Mouse (Mus musculus) liver, embryonic 14.5 days (tissue): ENCODE measurements around the gene Zfp473. TPM values are rescaled to one million over a fixed set of nuclear protein-coding genes. Genes with fewer than 3 reads are reported as not detected.
A peak's percentile ranks its signal among the peaks of the same experiment; 100 is the strongest.
"Not testable (repeated sequence)": the region's sequence is repeated elsewhere in the genome, so short reads cannot be mapped to it uniquely, and the experiment has no call there.

Source experiments
- ATAC-seq: fragments of 200-750 bp; cut with Nextera tagmentation; 2 replicates; pipeline ENCODE4 v1.8.0; 2017; ENCODE audit warnings: moderate number of reproducible peaks, mild to moderate bottlenecking, moderate library complexity; ENCODE audit not compliant: insufficient read depth
- DNase-seq, 3 experiments: peaks; one replicate each; pipeline ENCODE4 v3.0.0-alpha.2; 2012 to 2013; ENCODE audit warnings: low read depth in 3 of 3, low spot score in 3 of 3
- H3K27ac ChIP-seq: fragments of 300-500 bp; sonication (generic); 2 replicates; pipeline ENCODE4 v1.5.1; 2014; ENCODE audit warnings: moderate library complexity, mild to moderate bottlenecking, control low read depth, inconsistent platforms
- H3K27me3 ChIP-seq: fragments of 300-500 bp; sonication (generic); 2 replicates; pipeline ENCODE4 v1.6.1; 2014; ENCODE audit warnings: mild to moderate bottlenecking, low read length, moderate library complexity; ENCODE audit not compliant: control insufficient read depth, insufficient read depth
- H3K36me3 ChIP-seq: fragments of 300-500 bp; sonication (generic); replicated peaks from 2 replicates; pipeline ENCODE4 v1.6.1; 2014; ENCODE audit warnings: low read depth; ENCODE audit not compliant: control insufficient read depth, insufficient read depth
- H3K4me1 ChIP-seq, 2 experiments: fragments of 200-500 bp in 1 of 2; fragments of 300-500 bp in 1 of 2; sonication (generic) in 1 of 2; replicated peaks; 2 replicates each; pipeline ENCODE4 v1.6.1; 2012 to 2014; ENCODE audit warnings: antibody characterized with exemption in 1 of 2, inconsistent platforms in 1 of 2, low read length in 1 of 2; ENCODE audit not compliant: control insufficient read depth in 2 of 2, insufficient read depth in 2 of 2
- H3K4me2 ChIP-seq: fragments of 300-500 bp; sonication (generic); 2 replicates; pipeline ENCODE4 v1.6.1; 2014; ENCODE audit warnings: low read depth, mild to moderate bottlenecking, control low read depth, moderate library complexity
- H3K4me3 ChIP-seq, 2 experiments: fragments of 200-500 bp in 1 of 2; fragments of 300-500 bp in 1 of 2; sonication (generic) in 1 of 2; 2 replicates each; pipeline ENCODE4 v1.5.1; 2012 to 2014; ENCODE audit warnings: low read depth in 2 of 2, low read length in 2 of 2, mild to moderate bottlenecking in 2 of 2, control low read depth in 1 of 2, inconsistent platforms in 1 of 2, moderate library complexity in 1 of 2; ENCODE audit not compliant: insufficient read depth in 1 of 2
- H3K9ac ChIP-seq: fragments of 300-500 bp; sonication (generic); replicated peaks from 2 replicates; pipeline ENCODE4 v1.6.1; 2014; ENCODE audit warnings: mild to moderate bottlenecking, control low read depth, moderate library complexity
- H3K9me3 ChIP-seq: fragments of 300-500 bp; sonication (generic); 2 replicates; pipeline ENCODE4 v1.6.1; 2016; ENCODE audit warnings: low read length, mixed read lengths; ENCODE audit not compliant: control insufficient read depth
- CTCF ChIP-seq: IDR thresholded peaks from 2 replicates; pipeline ENCODE4 v1.5.1; 2016; ENCODE audit warnings: antibody characterized with exemption, low read depth, control low read depth
- EP300 ChIP-seq: IDR thresholded peaks from 2 replicates; pipeline ENCODE4 v1.6.1; 2016; ENCODE audit warnings: antibody characterized with exemption, low read depth
- WGBS: fragments of 180-500 bp; shearing (Covaris S2); extraction: QIAGEN DNeasy Blood & Tissue Kit; methylation state at CpG from one replicate; pipeline ENCODE4 v1.1.7; 2014; ENCODE audit not compliant: insufficient replicate concordance; 5-methylcytosine and 5-hydroxymethylcytosine counted together
- polyA plus RNA-seq, 2 experiments: library from polyadenylated mRNA; depleted of rRNA in 1 of 2; stranded (reverse) in 1 of 2; unstranded in 1 of 2; fragments of >200 nt; fragmentation: Nextera tagmentation in 1 of 2; extraction: Ambion mirVana in 1 of 2; gene quantifications; 2 replicates each; pipeline versions ENCODE4 v1.2.1 to v1.2.3; 2012 to 2014

Gene Zfp473
- 0.79 and 0.96 TPM in 2 replicates for polyA plus RNA-seq (2012; rRNA removed)
- 0.81 and 1.1 TPM in 2 replicates for polyA plus RNA-seq (2014; fragmentation: Nextera tagmentation; extraction: Ambion mirVana)

GRCm38 (mm10) chr7:44750950-44751349, at the start of gene Zfp473:
TSS of gene Zfp473 (minus strand) at chr7:44751050.
- not testable (repeated sequence) for ATAC-seq, H3K4me3 ChIP-seq, H3K27ac ChIP-seq, H3K9me3 ChIP-seq, H3K9ac ChIP-seq, H3K27me3 ChIP-seq, DNase-seq
- H3K4me1 ChIP-seq: peaks cover 9 to 18% of the 10 kb centered on the region in 2 experiments
- peaks cover 18% of the 10 kb centered on the region for H3K36me3 ChIP-seq
- WGBS: 80% methylated on average over 1 of the region's 1 CpGs
- H3K4me2 ChIP-seq: peak within 1 kb of the TSS; percentile 94

GRCm38 (mm10) chr7:44792781-44793180, 41.9 kb upstream of the Zfp473 start:
- TF ChIP-seq CTCF (no peak), EP300 (no peak)
- H3K4me3 ChIP-seq: no peak overlapping the region
- ATAC-seq: no peak
- H3K27me3 ChIP-seq: no peaks in the 10 kb centered on the region; the same call in 1 of the 2 replicates
- WGBS: 61% methylated on average over 6 of the region's 6 CpGs
- H3K9ac ChIP-seq: no peak overlapping the region
- H3K4me2 ChIP-seq: no peak overlapping the region
- H3K36me3 ChIP-seq: no peaks in the 10 kb centered on the region
- H3K27ac ChIP-seq: no peak overlapping the region
- no peaks in the 10 kb centered on the region for H3K9me3 ChIP-seq
- H3K4me1 ChIP-seq: no peaks in the 10 kb centered on the region
- no peak for DNase-seq

DNA sequence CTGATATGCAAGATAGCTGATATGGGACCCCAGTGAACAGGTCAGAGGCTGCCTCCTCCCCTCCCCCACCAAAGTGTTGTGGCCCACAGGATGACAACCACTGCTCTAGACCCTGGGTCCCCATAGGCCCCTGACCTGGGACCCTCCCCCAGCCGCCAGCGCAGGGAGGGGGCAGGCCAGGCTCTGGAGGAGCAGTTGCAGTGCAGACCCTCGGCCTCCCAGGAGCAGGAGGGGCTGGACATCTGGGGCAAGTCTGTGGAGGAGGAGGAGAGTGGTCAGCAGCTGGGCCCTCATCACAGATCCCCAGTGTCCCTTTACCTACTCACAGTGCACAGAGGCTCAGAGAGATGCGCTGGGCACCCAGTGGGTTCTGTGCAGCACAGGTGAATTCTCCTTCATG, 39.2 kb upstream of the Zfp473 start:
- H3K4me2 ChIP-seq: no peak overlapping the region
- 56% methylated on average over 4 of the region's 4 CpGs for WGBS
- no peaks in the 10 kb centered on the region for H3K36me3 ChIP-seq
- DNase-seq: no peak
- H3K9me3 ChIP-seq: no peaks in the 10 kb centered on the region
- TF ChIP-seq EP300: no peak
- TF ChIP-seq CTCF: no peak
- H3K4me3 ChIP-seq: no peak overlapping the region
- no peaks in the 10 kb centered on the region; the same call in 1 of the 2 replicates for H3K27me3 ChIP-seq
- no peaks in the 10 kb centered on the region for H3K4me1 ChIP-seq
- no peak overlapping the region for H3K27ac ChIP-seq
- ATAC-seq: no peak
- H3K9ac ChIP-seq: no peak overlapping the region

DNA sequence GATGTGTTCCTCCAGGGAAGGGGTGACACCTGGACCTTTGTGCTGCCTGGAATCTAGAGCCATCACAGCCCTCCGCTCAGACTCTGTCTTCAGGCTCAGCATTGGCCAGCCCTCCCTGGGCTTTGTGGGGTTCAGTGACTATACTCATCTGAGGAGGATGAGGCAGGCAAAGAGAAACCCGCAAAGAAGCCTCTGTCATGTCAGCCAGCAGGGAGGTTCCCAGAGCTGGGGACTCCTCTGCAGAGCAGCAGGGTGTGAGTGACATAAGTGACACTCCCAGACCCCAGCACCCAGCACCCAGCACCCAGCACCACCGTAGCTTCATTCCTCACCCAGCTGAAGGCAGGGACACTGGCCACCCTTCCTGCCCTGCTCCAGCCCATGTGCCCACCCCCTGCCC, 38.7 kb upstream of the Zfp473 start:
- no peaks in the 10 kb centered on the region for H3K4me1 ChIP-seq
- no peak overlapping the region for H3K4me2 ChIP-seq
- ATAC-seq (no peak), DNase-seq (no peak)
- H3K9me3 ChIP-seq: no peaks in the 10 kb centered on the region
- H3K27ac ChIP-seq: no peak overlapping the region
- no peak for TF ChIP-seq CTCF
- no peak for TF ChIP-seq EP300
- WGBS: 53% methylated on average over 3 of the region's 3 CpGs
- no peaks in the 10 kb centered on the region for H3K36me3 ChIP-seq
- H3K4me3 ChIP-seq: no peak overlapping the region
- H3K9ac ChIP-seq: no peak overlapping the region
- no peaks in the 10 kb centered on the region; the same call in 1 of the 2 replicates for H3K27me3 ChIP-seq

- ATAC-seq (no peak), DNase-seq (no peak)
- WGBS: 72% methylated on average over 8 of the region's 8 CpGs
- H3K9ac ChIP-seq: no peak overlapping the region
- H3K4me2 ChIP-seq: no peak overlapping the region
- no peak for TF ChIP-seq CTCF
- no peak for TF ChIP-seq EP300
- no peaks in the 10 kb centered on the region for H3K9me3 ChIP-seq
- H3K27me3 ChIP-seq: no peaks in the 10 kb centered on the region
- no peak overlapping the region for H3K4me3 ChIP-seq
- H3K36me3 ChIP-seq: no peaks in the 10 kb centered on the region
- no peak overlapping the region for H3K27ac ChIP-seq
- peaks cover 2 to 12% of the 10 kb centered on the region in 2 experiments; a peak in 3 of 4 replicates for H3K4me1 ChIP-seq
These were observed 29.3 kb upstream of the Zfp473 start for GRCm38 (mm10) chr7:44780101-44780500.
